In the genomic region with DNA sequence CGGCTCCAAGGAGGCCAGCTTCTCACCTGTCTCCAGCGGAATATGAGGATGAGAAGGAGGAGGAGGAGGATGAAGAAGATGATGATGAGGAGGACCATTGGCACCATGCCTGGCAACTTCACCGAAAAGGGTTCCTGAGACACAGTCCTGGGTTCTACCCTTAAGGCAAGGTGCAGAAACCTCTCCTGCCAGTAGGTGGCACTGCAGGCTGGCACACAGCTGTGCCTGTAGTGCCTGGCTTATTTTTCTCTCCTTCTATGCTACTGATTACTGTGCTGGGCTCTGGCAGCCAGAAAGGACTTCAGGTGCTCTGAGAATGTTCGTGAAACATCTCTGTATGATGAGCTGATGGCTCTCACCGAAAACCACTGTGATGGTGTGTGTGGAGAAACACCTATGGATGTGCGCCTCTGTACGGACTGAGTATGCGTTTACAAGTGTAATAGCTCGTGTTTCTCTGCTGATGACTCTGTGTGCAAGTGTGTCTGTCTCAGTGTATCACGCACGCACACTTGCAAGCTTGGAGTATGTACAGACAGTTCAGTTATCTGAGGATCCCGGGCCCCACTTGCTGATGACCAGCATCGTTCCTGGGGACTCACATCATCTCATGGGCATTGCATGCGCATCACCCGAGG, we compare ENCODE assay signal across 8 mouse cellular contexts. TPM values are rescaled to one million over a fixed set of nuclear protein-coding genes. Genes with fewer than 3 reads are reported as not detected.
DNase-seq lines count a peak whose midpoint lies in the region; ATAC-seq lines count a peak whose summit lies in the region.

No protein-coding gene starts in this region.

- intact Hi-C loops in heart, postnatal 25 days (cut with DNase I) = loop anchor here (1.0 to 5.0 kb wide), 2 partner anchors 34 to 63 kb away; no protein-coding TSS in a partner anchor

- no peaks in the 10 kb centered on the region for H3K36me3 ChIP-seq in limb, embryonic 10.5 days
- no peaks in the 10 kb centered on the region for H3K36me3 ChIP-seq in midbrain, embryonic 12.5 days

- DNase-seq in heart, adult 18-20 months = peak; percentile 56 to 87
- DNase-seq in heart, postnatal 25 days (ENCODE audit: low spot score) = no peak
- DNase-seq in cerebellum, postnatal 4 days (ENCODE audit: low spot score in 2 of 2) = peak; percentile 77 to 83
- peak; percentile 41 to 50 for DNase-seq in gastrocnemius, adult 8-10 months (ENCODE audit: low spot score in 2 of 2)
- peak; percentile 31 for DNase-seq in kidney, adult 11 months
- DNase-seq in limb, embryonic 10.5 days (ENCODE audit: low spot score) = peak; percentile 82
- peak; percentile 37 to 63 for DNase-seq in spleen, postnatal 14 days (ENCODE audit: low spot score in 2 of 2)

- H3K27ac ChIP-seq in limb, embryonic 10.5 days = no peak overlapping the region
- no peak overlapping the region for H3K27ac ChIP-seq in midbrain, embryonic 12.5 days (replicated peaks)

- H3K4me3 ChIP-seq in limb, embryonic 10.5 days = no peak overlapping the region
- no peak overlapping the region for H3K4me3 ChIP-seq in midbrain, embryonic 12.5 days

- ATAC-seq in midbrain, embryonic 12.5 days (ENCODE audit: low FRiP score, low read depth) = peak; percentile 80

- H3K9me3 ChIP-seq in limb, embryonic 10.5 days (replicated peaks) = no peaks in the 10 kb centered on the region
- H3K9me3 ChIP-seq in midbrain, embryonic 12.5 days = no peaks in the 10 kb centered on the region

- no peaks in the 10 kb centered on the region for H3K27me3 ChIP-seq in limb, embryonic 10.5 days (ENCODE audit: low read depth, poor library complexity, severe bottlenecking)
- H3K27me3 ChIP-seq in midbrain, embryonic 12.5 days = peaks cover 15% of the 10 kb centered on the region

- H3K9ac ChIP-seq in midbrain, embryonic 12.5 days (replicated peaks) = no peak overlapping the region

- H3K4me2 ChIP-seq in midbrain, embryonic 12.5 days (replicated peaks) = no peak overlapping the region

- peaks cover 5% of the 10 kb centered on the region for H3K4me1 ChIP-seq in limb, embryonic 10.5 days
- H3K4me1 ChIP-seq in midbrain, embryonic 12.5 days = peaks cover 4% of the 10 kb centered on the region; the same call in 1 of the 2 replicates

- WGBS in limb, embryonic 10.5 days = 72% methylated on average over 15 of the region's 15 CpGs
- WGBS in midbrain, embryonic 12.5 days = 75% methylated on average over 15 of the region's 15 CpGs

RNA-seq across cellular contexts. Expression of a gene that starts 13.5 kb away (rescaled TPM):
- 10 to 100 TPM in 1 of 2 experiments, 1 to 10 TPM in 1; 8.9 to 11.2 TPM for total RNA-seq in heart, adult 18-20 months (2021)
- 10 to 100 TPM; 19.1 to 21.3 TPM for total RNA-seq in heart, postnatal 25 days (2021)
- total RNA-seq in gastrocnemius, adult 8-10 months (2022) = 1 to 10 TPM; 2.9 to 4.7 (median 3.2) TPM
- polyA plus RNA-seq in limb, embryonic 10.5 days (2016; fragmentation: Nextera tagmentation; extraction: Ambion mirVana) = 1.8 and 2.2 TPM in 2 replicates
- 7.4 and 8.0 TPM in 2 replicates for polyA plus RNA-seq in midbrain, embryonic 12.5 days (2016; fragmentation: Nextera tagmentation; extraction: Ambion mirVana)

RNA-seq across cellular contexts. Expression of a gene that starts 18.5 kb away (rescaled TPM):
- total RNA-seq in heart, adult 18-20 months (2021) = 10 to 100 TPM; 50.8 to 64.1 TPM
- 10 to 100 TPM; 51.3 to 56.6 TPM for total RNA-seq in heart, postnatal 25 days (2021)
- 10 to 100 TPM; 41.9 to 58.6 (median 47.2) TPM for total RNA-seq in gastrocnemius, adult 8-10 months (2022)
- polyA plus RNA-seq in limb, embryonic 10.5 days (2016; fragmentation: Nextera tagmentation; extraction: Ambion mirVana) = not detected in 2 replicates
- polyA plus RNA-seq in midbrain, embryonic 12.5 days (2016; fragmentation: Nextera tagmentation; extraction: Ambion mirVana) = not detected in 2 replicates

RNA-seq across cellular contexts. Expression of a gene that starts 36.8 kb away (rescaled TPM):
- under 1 TPM; 0.05 to 0.50 TPM for total RNA-seq in heart, adult 18-20 months (2021)
- total RNA-seq in heart, postnatal 25 days (2021) = under 1 TPM; 0.05 to 0.14 TPM
- under 1 TPM in 1 of 4 experiments, not detected in 3; 0.36 TPM for total RNA-seq in gastrocnemius, adult 8-10 months (2022)
- 0.28 and 0.48 TPM in 2 replicates for polyA plus RNA-seq in limb, embryonic 10.5 days (2016; fragmentation: Nextera tagmentation; extraction: Ambion mirVana)
- 2.4 and 3.5 TPM in 2 replicates for polyA plus RNA-seq in midbrain, embryonic 12.5 days (2016; fragmentation: Nextera tagmentation; extraction: Ambion mirVana)

RNA-seq across cellular contexts. Expression of a gene that starts 42.3 kb away (rescaled TPM):
- total RNA-seq in heart, adult 18-20 months (2021) = 100 to 1,000 TPM; 336 to 356 TPM
- 100 to 1,000 TPM; 334 to 358 TPM for total RNA-seq in heart, postnatal 25 days (2021)
- 100 to 1,000 TPM; 325 to 385 (median 343) TPM for total RNA-seq in gastrocnemius, adult 8-10 months (2022)
- polyA plus RNA-seq in limb, embryonic 10.5 days (2016; fragmentation: Nextera tagmentation; extraction: Ambion mirVana) = 54.1 and 64.4 TPM in 2 replicates
- polyA plus RNA-seq in midbrain, embryonic 12.5 days (2016; fragmentation: Nextera tagmentation; extraction: Ambion mirVana) = 30.7 and 35.0 TPM in 2 replicates
